Mouse (Mus musculus) C2C12 (cell line): Measurements from ENCODE around the gene Ghrhr. TPM values are rescaled to one million over a fixed set of nuclear protein-coding genes. Genes with fewer than 3 reads are reported as not detected.

Experiments used
- H3K27me3 ChIP-seq: one replicate; pipeline ENCODE4 v1.6.1; 2011; ENCODE audit not compliant: control insufficient read depth, insufficient read depth, insufficient read length
- H3K36me3 ChIP-seq: one replicate; pipeline ENCODE4 v1.6.1; 2011; ENCODE audit not compliant: control insufficient read depth, insufficient read depth
- H3K4me3 ChIP-seq: one replicate; pipeline ENCODE4 v1.5.1; 2011; ENCODE audit warnings: mild to moderate bottlenecking, control low read depth; ENCODE audit not compliant: poor library complexity, insufficient read depth, severe bottlenecking
- H3K79me2 ChIP-seq: one replicate; pipeline ENCODE4 v1.6.1; 2011; ENCODE audit not compliant: control insufficient read depth, insufficient read depth
- H3K79me3 ChIP-seq: one replicate; pipeline ENCODE4 v1.6.1; 2011; ENCODE audit warnings: low read depth, control low read depth
- H3ac ChIP-seq: one replicate; pipeline ENCODE3; 2011; ENCODE audit warnings: low read depth; ENCODE audit not compliant: control insufficient read depth, insufficient read length
- CEBPB ChIP-seq: IDR thresholded peaks from one replicate; pipeline ENCODE4 v1.6.1; 2011; ENCODE audit warnings: low read depth, mild to moderate bottlenecking, control low read depth, moderate library complexity
- CTCF ChIP-seq: IDR thresholded peaks from one replicate; pipeline ENCODE4 v1.5.1; 2011; ENCODE audit not compliant: control insufficient read depth, insufficient read depth, insufficient read length
- FOSL1 ChIP-seq: IDR thresholded peaks from one replicate; pipeline ENCODE4 v1.8.0; 2011; ENCODE audit warnings: mild to moderate bottlenecking, low read length; ENCODE audit not compliant: poor library complexity, insufficient read depth, severe bottlenecking
- MAX ChIP-seq: IDR thresholded peaks from one replicate; pipeline ENCODE4 v1.6.1; 2011; ENCODE audit warnings: mild to moderate bottlenecking, control low read depth
- MYOD1 ChIP-seq: IDR thresholded peaks from one replicate; pipeline ENCODE4 v1.6.1; 2011; ENCODE audit warnings: low read depth; ENCODE audit not compliant: control insufficient read depth, insufficient read length
- MYOG ChIP-seq: IDR thresholded peaks from one replicate; pipeline ENCODE4 v1.6.1; 2011; ENCODE audit not compliant: control insufficient read depth, insufficient read length; ENCODE audit errors: extremely low read depth
- USF1 ChIP-seq: IDR thresholded peaks from one replicate; pipeline ENCODE4 v1.6.1; 2011; ENCODE audit warnings: low read depth, mild to moderate bottlenecking, control low read depth, moderate library complexity
- polyA plus RNA-seq: library from polyadenylated mRNA; unstranded; fragments of >200 nt; fragmentation: generic; extraction: Trizol; gene quantifications from one replicate; pipeline ENCODE4 v1.2.1, GENCODE M21; 2012; ENCODE audit warnings: missing spikeins

Ghrhr gene
- polyA plus RNA-seq, 1 experiment, result not detected

DNA sequence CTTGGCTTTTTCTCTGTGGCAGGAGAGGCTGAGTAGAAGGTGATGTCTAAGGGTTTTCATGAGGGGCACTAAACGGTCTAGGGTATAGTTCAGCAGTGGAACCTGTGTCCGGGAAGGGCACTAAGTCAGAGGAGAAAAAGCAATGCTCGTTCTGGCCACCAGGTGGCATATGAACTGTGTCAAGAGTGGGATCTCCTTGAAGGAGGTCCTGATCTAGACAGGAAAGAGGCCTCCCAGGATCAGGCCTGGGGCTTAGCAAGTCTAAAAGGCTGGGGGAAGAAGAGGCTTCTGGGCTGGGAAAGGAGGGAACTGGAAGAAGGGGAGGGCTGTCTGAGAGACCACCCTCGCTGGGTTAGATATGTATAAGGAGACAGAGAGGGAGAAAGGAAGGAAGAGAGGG, 16.4 kb downstream of the Ghrhr start:
- no peak for TF ChIP-seq FOSL1
- TF ChIP-seq CTCF, result peak; percentile 35
- Histone ChIP-seq H3K79me2 (no peaks in the 10 kb centered on the region), H3ac (no peak overlapping the region), H3K79me3 (no peaks in the 10 kb centered on the region), H3K27me3 (peaks cover 13% of the 10 kb centered on the region), H3K4me3 (no peak overlapping the region), H3K36me3 (no peaks in the 10 kb centered on the region)

DNA sequence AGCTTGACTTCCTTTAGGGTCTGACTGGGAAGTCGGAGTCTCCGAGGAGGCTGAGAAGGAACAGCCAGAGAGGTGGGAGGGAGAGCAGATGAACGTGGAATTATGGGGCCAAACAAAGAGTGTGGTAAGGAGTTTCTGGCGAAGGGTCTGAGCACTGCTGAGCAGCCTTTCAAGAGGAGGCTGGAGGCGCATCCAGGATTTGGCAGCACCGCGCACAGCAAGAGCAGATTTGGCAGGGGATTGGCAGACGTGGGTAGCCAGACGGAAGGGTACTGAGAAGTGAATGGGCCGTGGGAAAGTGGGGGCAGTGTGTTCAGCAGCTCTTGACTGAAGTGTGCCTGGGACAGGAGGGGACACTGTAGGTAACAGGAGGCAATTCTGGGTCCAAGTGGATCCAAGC, 18.8 kb downstream of the Ghrhr start:
- Histone ChIP-seq H3K79me2 (no peaks in the 10 kb centered on the region), H3K27me3 (peaks cover 3% of the 10 kb centered on the region), H3K36me3 (no peaks in the 10 kb centered on the region), H3K4me3 (no peak overlapping the region), H3ac (no peak overlapping the region), H3K79me3 (no peaks in the 10 kb centered on the region)
- TF ChIP-seq FOSL1, result no peak

DNA sequence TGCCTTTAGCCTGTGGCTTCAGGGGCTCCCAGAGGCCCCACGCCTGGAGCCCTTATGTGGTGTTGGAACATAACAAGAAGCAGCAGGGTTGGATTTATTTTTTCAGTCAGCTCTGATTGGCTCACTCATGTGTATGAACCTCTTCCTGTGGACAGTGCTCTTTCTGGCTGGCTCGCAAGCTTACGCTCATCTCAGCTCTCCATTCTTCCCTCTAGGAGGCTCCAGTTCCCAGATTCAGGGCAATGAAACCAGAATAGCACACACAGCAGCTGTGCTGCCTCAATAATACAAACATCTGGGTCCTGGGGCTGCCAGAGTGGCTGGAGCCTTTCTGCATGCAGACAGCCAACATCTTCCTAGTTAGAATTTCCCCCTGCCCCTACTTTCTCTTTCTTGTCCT, 20.1 kb downstream of the Ghrhr start:
- no peaks in the 10 kb centered on the region for H3K79me2 ChIP-seq
- no peak overlapping the region for H3ac ChIP-seq
- no peak overlapping the region for H3K4me3 ChIP-seq
- TF ChIP-seq USF1 (no peak), CEBPB (no peak)
- no peaks in the 10 kb centered on the region for H3K27me3 ChIP-seq
- H3K79me3 ChIP-seq, result no peaks in the 10 kb centered on the region
- H3K36me3 ChIP-seq, result no peaks in the 10 kb centered on the region

DNA sequence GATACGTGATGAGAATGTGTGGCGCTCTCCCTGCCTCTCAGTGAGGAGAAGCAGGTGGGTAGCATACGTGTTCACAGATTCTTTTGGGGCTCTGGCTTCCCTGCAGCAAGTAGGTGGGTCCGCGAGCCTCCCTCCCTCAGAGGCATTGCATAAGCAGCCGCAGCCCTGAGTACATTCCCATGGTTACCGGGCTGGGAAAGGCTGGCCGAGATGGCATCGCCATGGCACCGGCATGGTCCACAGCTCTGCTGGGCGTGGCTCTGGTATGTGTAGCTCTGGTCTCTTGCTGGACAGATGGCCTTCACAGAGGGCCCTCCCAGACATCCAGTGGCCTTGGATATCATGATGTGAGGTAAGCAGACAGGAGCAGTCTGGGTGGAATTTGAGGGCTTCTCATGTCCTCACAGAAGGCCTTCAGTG, 20.5 kb downstream of the Ghrhr start:
- TF ChIP-seq CEBPB (peak; percentile 55), MYOD1 (no peak)
- Histone ChIP-seq H3K4me3 (no peak overlapping the region), H3K27me3 (no peaks in the 10 kb centered on the region), H3K79me3 (no peaks in the 10 kb centered on the region), H3K36me3 (no peaks in the 10 kb centered on the region), H3ac (no peak overlapping the region), H3K79me2 (no peaks in the 10 kb centered on the region)

DNA sequence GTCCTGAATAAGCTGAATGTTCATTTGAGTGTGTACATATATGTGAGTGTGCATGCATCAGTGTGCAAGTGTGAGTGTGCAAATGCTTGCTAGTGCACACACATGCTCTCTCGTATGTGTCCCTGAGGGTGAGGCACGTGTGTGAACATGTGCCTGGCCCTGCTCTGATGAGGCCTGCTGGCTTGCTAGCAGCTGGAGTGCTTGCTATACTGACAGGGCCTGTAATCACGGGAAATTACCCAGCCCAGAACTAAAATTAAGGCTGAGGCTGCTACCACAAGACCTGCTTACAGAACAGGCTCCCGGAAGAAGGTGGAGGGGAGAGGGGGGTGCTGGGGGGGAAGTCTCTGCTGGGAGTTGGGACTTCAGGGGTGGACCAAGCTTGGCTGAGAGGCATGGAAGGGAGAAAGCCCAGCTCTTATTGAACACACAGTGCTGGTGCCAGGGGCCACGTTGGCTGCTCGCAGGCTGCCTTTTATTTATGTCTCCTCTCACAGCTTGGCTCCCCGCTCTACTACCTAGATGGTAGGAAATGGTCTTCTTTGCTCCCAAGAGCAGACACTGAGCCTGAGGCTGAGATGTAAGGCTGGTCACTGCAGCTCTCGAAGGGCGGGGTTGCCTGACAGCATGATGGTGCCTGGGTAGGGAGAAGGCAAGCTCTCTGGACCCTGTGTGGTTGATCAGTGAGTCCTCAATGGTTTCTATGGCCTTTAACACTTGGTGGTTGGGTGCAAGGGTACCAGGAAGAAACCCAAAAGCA, 23.0 kb downstream of the Ghrhr start:
- H3K4me3 ChIP-seq, result no peak overlapping the region
- no peaks in the 10 kb centered on the region for H3K79me3 ChIP-seq
- no peaks in the 10 kb centered on the region for H3K79me2 ChIP-seq
- no peaks in the 10 kb centered on the region for H3K27me3 ChIP-seq
- no peaks in the 10 kb centered on the region for H3K36me3 ChIP-seq
- H3ac ChIP-seq, result no peak overlapping the region
- TF ChIP-seq CTCF (no peak), CEBPB (no peak), MYOG (no peak), FOSL1 (no peak), MYOD1 (no peak), USF1 (no peak), MAX (no peak)

DNA sequence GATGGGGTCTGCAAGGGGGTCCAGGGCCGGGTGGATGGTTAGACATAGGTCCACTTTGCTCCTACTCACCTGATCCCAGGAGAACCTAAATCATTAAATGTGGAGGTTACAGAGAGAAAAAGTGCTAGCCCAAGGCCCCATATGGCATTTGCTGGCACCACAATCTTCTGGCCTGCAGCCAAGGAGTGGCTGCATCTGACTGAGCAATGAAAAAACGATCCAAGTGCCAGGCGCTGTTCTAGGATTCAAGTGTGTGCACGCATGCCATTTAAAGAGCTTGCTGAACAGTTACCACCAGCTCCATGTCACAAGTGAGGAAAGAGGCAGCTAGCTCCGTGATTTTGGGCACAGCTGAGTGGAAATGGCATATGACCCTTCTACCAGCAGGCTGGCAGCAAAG, 23.8 kb downstream of the Ghrhr start:
- no peaks in the 10 kb centered on the region for H3K79me3 ChIP-seq
- no peaks in the 10 kb centered on the region for H3K27me3 ChIP-seq
- no peaks in the 10 kb centered on the region for H3K79me2 ChIP-seq
- no peaks in the 10 kb centered on the region for H3K36me3 ChIP-seq
- H3ac ChIP-seq, result no peak overlapping the region
- H3K4me3 ChIP-seq, result no peak overlapping the region
- TF ChIP-seq MAX (no peak), CEBPB (no peak), MYOD1 (no peak), MYOG (no peak), FOSL1 (no peak), CTCF (no peak), USF1 (no peak)
